Mouse (Mus musculus) CD8-positive naive resting alpha-beta T cell, adult 2 months (primary cell): ENCODE data around the gene Nvl.
A peak's percentile ranks its signal among the peaks of the same experiment; 100 is the strongest.

Source experiments
- DNase-seq, 2 experiments: peaks; one replicate each; pipeline ENCODE4 v3.0.0; 2022; ENCODE audit warnings: low read depth in 2 of 2, low spot score in 2 of 2

Nvl gene

GRCm38 (mm10) chr1:181143950-181144836 lies at the start of gene Nvl, which contains the start of gene Cnih4:
Nvl (minus strand) TSS chr1:181144204.
Cnih4 (plus strand) TSS chr1:181144693.
- peak; percentile 88 to 89 for DNase-seq

- DNase-seq: no peak
Observed at GRCm38 (mm10) chr1:181188925-181189324, 44.9 kb upstream of the Nvl start.

DNA sequence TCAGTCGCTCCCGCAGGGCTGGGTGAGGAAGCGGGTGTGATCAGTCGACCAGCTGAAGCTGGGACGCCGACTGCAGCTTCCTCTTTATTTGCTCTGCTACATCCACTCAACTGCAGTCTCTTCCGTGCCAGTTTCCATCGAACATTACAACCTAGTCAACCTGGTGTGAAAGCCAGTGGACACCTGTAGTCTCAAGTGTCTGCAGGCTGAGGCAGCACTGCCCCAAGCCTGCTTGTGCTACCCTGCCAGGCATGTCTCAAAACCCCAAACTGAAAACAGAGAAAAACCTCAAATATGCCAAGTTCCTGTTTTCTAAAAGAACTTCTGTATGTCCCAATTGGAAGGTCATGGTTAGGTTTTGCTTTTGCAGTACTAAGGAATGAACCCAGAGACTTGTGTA lies 26.2 kb upstream of the Nvl start:
- no peak for DNase-seq

DNA sequence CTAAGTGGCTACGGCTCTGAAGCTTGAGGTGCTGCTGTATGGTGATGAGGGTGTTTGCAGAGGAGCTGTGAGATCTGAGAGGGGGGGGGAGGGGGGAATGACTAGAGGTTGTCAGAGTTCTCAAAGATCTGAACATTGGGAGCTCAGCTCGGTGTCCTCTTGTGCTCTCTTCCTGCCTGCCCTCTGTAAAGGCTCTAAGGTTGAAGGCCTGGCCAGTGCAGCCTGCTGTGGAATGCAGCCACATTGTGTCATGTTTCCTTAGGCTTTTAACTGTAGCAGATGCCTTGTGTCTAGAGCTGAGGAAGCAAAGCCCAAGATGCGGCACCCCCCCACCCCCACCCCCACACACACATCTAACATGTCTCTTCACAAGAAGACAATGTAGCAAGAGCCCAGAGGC lies 24.4 kb upstream of the Nvl start:
- DNase-seq: no peak

GRCm38 (mm10) chr1:181167816-181168215 lies 23.8 kb upstream of the Nvl start:
- DNase-seq: no peak

DNA sequence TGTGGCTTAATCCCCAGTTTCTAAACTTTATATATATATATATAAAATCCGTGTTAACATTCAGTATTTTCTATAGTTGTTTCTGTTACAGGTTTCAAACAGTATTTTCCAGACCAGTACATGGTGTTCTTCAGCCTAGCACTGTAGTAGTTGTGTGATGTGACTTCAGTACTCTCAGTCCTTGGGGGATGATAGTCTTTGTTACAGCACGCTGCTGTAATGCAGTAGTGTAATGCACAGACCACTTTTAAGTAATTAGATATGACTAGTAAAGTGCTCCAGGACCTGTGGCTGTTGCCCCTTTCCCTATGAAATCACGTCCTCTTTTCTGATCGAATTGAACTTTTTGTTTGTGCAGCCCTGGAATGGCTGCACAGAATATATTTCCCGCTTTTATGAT lies 7.5 kb upstream of the Nvl start:
- DNase-seq: no peak

DNA sequence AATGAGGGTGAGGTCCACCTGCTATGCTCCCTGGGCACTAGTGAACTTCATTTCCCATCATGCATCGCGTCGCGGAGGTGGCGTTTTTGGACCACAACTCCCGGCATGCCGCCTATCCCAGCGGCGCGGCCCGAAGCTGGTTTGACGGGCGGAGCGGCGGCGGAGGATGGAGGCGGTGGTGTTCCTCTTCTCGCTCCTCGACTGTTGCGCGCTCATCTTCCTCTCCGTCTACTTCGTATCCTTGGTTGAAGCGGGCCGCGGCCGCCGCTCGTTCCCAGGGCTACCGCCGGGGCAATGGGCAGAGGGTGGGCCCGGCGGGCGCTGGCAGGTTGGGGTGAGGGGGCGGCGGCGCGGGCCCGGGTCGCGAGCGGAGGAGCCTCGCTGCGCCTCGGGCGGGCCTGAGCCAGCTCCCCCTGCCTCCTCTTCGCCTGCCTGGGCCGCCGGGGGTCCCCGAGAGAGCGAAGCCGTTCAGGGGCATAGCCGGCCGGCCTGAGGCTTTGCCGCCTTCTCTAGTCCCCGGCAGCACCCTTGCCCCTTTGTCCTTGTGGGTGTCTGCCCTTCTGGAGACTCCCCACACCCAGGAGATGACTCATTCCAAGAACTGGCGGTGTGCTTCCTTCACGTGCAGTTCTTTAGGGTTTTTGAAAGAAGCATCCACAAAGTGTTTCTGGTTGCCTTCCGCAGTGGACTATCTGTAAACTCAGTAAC lies 7.0 kb upstream of the Nvl start:
- DNase-seq: peak; percentile 77 to 84

- no peak for DNase-seq
Observed at GRCm38 (mm10) chr1:181150431-181150826, 6.4 kb upstream of the Nvl start.

DNA sequence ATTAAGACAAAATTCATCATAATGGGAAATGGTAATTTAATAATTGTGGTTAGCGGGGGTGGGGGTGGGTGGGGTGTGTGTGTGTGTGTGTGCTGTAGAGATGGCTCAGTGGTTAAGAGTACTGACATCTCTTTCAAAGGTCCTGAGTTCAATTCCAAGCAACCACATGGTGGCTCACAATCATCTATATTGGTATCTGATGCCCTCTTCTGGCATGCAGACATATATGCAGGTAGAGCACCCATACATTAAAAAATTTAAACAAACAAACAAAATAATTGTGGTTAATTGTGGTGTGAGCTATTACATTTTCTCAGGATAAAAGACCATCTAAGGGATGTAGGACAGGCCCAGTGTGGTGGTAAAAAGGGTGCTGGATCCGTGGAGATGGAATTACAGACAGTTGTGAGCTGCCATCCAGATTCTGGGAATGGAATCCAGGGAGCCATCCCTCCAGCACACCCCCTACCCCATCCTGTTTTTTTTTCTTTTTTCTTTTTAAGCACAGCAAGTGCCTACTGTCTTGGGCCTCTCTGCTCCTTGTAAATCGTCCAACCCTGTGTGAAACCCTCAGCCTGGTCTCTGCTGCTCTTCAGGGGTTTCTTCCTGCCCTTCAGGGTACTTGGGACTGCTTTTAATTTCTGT lies 5.5 kb upstream of the Nvl start:
- no peak for DNase-seq

GRCm38 (mm10) chr1:181148540-181148939 lies 4.5 kb upstream of the Nvl start:
- no peak for DNase-seq

DNA sequence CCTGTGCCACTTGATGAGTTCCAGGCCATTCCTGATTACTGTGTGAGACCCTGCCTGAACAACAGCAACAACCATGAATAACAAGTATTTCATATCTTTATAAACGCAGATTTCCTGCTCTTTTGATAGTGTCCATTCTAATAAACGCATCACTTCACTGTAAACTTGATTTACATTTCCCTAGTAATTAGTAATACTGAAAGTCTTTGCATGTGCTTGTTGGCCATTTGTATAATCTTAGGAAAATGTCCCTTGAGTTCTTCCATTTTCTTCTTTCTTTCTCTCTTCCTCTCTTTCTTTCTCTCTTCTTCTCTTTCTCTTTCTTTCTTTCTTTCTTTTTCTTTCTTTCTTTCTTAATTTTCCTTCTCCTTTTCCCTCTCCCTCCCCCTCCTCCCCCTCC lies 2.2 kb upstream of the Nvl start:
- no peak for DNase-seq

DNA sequence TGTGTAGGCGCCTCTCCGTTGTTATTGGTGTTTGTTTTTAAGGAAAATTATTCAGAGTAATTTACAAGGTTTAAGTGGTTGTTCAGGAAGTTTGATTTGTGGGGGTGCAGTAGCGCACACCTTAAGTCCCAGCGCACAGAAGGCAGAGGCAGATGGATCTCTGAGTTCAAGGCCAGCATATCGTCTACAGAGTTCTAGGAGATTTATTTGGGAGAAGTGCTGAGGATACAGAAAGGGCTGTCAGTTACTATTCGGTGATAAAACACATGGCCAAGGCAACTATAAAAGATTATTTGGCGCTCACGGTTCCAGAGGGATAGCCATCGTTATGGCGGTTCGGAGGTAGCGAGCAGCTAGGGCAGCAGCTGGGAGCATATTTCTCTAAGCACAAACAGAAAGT lies 962 bp upstream of the Nvl start:
- DNase-seq: no peak

DNA sequence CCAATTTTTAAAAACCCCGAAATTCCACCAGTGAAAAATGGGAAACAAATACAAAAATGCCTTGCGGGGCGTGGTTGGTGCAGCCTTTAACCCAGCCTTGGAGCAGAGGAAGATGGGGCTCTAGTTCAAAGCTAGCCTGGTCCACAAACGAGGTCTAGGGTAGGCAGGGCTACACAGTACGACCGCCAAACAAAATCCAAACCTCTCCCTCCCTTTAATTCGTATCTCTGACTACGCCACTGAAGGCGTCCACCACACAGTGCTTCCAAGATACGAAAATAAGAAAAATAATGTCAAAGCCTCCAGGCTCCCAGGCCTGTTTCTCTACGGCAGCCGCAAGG lies 425 bp downstream of the Nvl start:
- DNase-seq: no peak

DNA sequence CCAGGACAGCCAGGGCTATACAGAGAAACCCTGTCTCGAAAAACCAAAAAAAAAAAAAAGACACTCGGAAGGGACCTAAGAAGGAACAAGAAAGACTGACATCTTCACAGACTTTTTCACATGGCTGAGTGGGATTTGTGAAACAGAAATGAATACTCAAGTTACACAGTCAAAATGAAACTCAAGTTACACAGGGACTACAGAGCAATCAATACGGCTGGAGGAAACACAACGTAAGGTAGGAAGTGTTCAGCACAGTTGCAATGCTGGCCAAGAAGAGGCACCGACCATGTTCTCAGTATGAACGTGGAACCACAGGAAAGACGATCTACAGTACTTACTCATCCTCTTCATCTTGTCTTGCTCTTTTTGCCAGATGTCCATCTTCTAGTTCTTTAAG lies 5.3 kb downstream of the Nvl start:
- DNase-seq: no peak

DNA sequence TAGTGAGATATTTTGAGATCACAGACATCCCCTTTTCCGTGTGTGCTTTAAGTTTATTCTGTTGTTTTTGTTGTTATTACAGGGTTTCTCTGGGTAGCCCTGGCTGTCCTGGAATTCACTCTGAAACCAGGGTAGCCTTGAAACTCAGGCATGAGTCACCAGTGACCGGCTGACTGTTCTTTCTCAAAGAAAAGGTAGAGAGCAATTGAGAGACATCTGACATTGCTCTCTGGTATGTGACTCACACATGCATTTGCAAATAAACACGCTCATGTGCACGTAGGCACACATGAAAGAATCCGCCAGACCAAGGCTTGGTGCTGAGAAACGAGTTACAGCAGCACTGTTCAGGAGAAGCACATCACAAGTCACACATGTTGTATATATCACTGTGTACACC lies 12.1 kb downstream of the Nvl start:
- no peak for DNase-seq

- no peak for DNase-seq
Observed at GRCm38 (mm10) chr1:181126766-181127165, 17.2 kb downstream of the Nvl start.

DNA sequence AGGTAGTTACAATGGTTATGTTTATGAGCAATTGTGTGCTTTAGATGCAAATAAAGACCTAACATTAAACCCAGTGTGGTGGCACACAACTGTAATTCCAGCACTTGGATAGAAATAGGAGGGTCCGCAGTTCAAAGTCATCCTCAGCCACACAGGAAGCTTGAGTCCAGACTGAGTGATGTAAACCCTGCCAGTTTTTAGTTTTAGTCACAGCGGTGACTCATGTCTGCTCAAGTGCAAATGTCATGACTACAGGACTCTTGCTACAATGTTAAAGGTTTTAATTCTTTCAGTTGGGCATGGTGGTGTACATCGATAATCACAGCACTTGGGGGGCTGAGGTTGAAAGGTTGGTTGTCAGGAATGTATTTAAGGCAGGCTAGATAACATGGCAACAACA lies 18.1 kb downstream of the Nvl start:
- DNase-seq: no peak

DNA sequence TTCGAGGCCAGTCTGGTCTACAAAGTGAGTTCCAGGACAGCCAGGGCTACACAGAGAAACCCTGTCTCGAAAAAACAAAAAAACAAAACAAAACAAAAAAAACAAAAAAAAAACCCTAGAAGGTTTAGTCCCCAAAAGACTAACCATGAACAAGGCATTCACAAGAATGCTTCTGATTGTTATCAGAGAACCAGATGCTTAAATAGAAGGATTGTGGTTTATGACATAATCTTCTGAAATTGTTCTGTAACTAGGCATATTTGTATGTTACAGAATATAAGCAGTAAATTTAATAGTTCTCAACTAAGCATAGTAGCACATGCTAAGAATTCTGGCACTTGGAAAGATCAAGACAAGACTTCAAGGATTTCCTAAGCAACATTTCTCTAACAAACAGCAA lies 19.9 kb downstream of the Nvl start:
- no peak for DNase-seq

GRCm38 (mm10) chr1:181117112-181117511 lies 26.9 kb downstream of the Nvl start:
- no peak for DNase-seq

DNA sequence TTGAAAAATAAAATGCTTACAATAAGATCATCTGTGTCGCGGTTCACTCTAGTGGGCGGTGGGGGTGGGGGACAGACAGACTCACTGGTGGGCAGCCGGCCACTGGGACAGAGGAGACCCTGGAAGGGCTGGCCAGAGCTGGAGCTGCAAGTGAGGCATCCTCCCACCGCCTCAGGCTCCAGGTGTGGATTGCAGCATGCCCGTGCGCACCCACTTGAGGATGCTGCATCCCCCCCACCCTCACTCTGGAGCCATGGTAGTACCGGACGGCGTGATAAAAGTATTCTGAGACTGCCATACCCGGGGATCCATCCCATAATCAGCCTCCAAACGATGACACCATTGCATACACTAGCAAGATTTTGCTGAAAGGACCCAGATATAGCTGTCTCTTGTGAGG lies 54.0 kb downstream of the Nvl start:
- DNase-seq: no peak

DNA sequence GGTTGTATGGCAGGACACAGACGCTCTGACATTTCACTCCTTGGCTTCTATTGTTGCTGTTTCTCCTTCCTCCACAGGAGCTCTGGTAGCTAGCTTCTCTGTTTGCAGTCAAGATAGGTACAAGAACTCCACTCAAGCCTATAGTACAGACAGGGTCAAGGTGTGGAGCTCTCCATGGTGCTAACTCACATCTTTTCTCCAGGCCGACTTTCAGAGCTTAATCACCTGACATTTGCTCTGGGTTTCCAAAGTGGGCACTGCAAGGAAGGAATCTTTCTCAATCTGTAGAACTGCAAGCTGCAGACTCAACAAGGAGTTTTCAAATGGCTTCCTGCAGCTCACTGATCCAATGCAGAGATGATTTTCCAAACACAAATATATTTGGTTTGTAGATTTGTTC lies 60.0 kb downstream of the Nvl start:
- no peak for DNase-seq

DNA sequence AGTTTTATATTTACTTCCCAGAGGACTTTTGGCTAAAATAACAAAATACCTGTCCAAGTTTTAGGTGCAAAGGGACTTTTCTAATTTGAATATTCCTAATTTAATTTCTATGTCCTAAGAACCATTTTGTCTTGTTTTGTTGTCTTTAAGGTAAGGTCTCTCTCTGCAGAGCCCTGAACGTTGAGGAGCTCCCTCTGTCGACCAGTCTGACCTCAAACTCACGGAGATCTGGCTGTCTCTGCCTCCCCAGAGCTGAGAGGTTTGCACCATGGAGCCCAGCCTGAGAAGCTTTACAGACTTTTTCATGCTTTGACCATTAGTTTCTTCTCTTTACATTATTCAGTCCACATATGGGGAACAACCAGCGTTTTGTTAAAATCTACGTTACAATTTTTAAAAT lies 70.9 kb downstream of the Nvl start:
- no peak for DNase-seq
